Mouse (Mus musculus) kidney, embryonic 15.5 days (tissue): ENCODE measurements around the gene Babam2. TPM values are rescaled to one million over a fixed set of nuclear protein-coding genes. Genes with fewer than 3 reads are reported as not detected.
"Not testable (repeated sequence)": the region's sequence is repeated elsewhere in the genome, so short reads cannot be mapped to it uniquely, and the experiment has no call there.

Experiments
- ATAC-seq: fragments of 200-750 bp; cut with Nextera tagmentation; replicated peaks from 2 replicates; pipeline ENCODE4 v1.8.0; 2017; ENCODE audit warnings: moderate TSS enrichment; ENCODE audit not compliant: low FRiP score
- H3K27ac ChIP-seq: fragments of 300-500 bp; sonication (generic); 2 replicates; pipeline ENCODE4 v1.5.1; 2015; ENCODE audit warnings: mild to moderate bottlenecking, inconsistent platforms
- H3K27me3 ChIP-seq: fragments of 300-500 bp; sonication (generic); 2 replicates; pipeline ENCODE4 v1.6.1; 2015; ENCODE audit warnings: inconsistent platforms
- H3K36me3 ChIP-seq: fragments of 300-500 bp; sonication (generic); 2 replicates; pipeline ENCODE4 v1.6.1; 2015; ENCODE audit warnings: inconsistent platforms
- H3K4me1 ChIP-seq: fragments of 300-500 bp; sonication (generic); 2 replicates; pipeline ENCODE4 v1.6.1; 2015; ENCODE audit warnings: inconsistent platforms
- H3K4me2 ChIP-seq: fragments of 300-500 bp; sonication (generic); 2 replicates; pipeline ENCODE4 v1.6.1; 2015; ENCODE audit warnings: moderate library complexity, mild to moderate bottlenecking, inconsistent platforms
- H3K4me3 ChIP-seq: fragments of 300-500 bp; sonication (generic); replicated peaks from 2 replicates; pipeline ENCODE4 v1.5.1; 2015; ENCODE audit warnings: mild to moderate bottlenecking, inconsistent platforms
- H3K9ac ChIP-seq: fragments of 300-500 bp; sonication (generic); 2 replicates; pipeline ENCODE4 v1.6.1; 2015; ENCODE audit warnings: mild to moderate bottlenecking, inconsistent platforms
- H3K9me3 ChIP-seq: fragments of 300-500 bp; sonication (generic); replicated peaks from 2 replicates; pipeline ENCODE4 v1.6.1; 2016; ENCODE audit warnings: inconsistent platforms
- WGBS: fragments of 180-500 bp; shearing (Covaris S2); methylation state at CpG from one replicate; pipeline ENCODE4 v1.1.7; 2015; ENCODE audit warnings: mixed read lengths; 5-methylcytosine and 5-hydroxymethylcytosine counted together
- polyA plus RNA-seq: library from polyadenylated mRNA; unstranded; fragments of >200 nt; fragmentation: Nextera tagmentation; extraction: Ambion mirVana; gene quantifications from 2 replicates; pipeline ENCODE4 v1.2.1, GENCODE M21; 2015

Gene Babam2
- polyA plus RNA-seq, 1 experiment from 2014 or later, result 83.2 TPM

DNA sequence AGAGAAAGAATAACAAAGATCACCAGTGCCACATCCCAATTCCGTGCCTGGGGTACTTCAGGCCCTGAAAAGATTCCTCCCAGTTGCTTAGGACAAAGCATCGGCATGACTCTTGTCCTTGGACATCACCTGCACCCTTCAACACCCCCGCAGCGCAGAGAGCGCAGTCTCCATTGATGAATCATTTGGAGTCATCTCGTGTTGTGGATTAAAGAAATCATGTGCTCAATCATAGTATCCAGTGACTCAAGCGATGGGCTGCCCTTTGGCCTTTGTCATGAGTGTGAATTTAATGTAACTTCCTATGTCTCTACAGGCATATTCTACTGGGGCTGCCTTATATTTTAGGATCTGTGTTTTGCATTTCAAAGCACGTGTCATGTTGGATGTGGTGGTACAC, 265.9 kb downstream of the Babam2 start:
- Histone ChIP-seq H3K4me2 (no peak overlapping the region), H3K27me3 (no peaks in the 10 kb centered on the region), H3K27ac (no peak overlapping the region), H3K9ac (no peak overlapping the region), H3K9me3 (no peaks in the 10 kb centered on the region), H3K4me1 (0 out of 2 replicates have a peak, but pooled peaks cover 3% of the 10 kb centered on the region), H3K4me3 (no peak overlapping the region), H3K36me3 (no peaks in the 10 kb centered on the region)
- ATAC-seq, result no peak
- 86% methylated on average over 8 of the region's 8 CpGs for WGBS

DNA sequence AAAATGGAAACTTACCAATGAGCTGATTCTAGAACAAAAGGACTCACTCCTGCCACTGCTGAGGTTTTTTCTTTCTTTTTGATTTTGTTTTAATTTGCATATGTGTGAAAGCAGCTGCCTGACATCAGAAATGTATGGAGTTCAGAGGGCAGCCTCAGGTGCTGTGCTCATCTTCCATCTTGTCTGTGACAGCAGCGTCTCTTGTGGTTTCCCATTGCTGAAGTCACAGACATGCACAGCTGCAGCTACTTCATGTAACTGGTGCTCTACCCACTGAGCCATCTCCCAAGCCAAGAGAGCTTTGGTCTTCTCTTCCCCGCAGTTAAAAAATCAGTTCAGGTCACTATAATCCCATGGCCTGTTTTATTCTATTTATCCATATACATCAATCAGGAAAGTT, 266.4 kb downstream of the Babam2 start:
- H3K9ac ChIP-seq, result no peak overlapping the region
- H3K4me1 ChIP-seq, result 0 out of 2 replicates have a peak, but pooled peaks cover 3% of the 10 kb centered on the region
- H3K9me3 ChIP-seq, result no peaks in the 10 kb centered on the region
- no peak overlapping the region for H3K27ac ChIP-seq
- H3K4me2 ChIP-seq, result no peak overlapping the region
- ATAC-seq, result no peak
- H3K36me3 ChIP-seq, result no peaks in the 10 kb centered on the region
- H3K4me3 ChIP-seq, result no peak overlapping the region
- no peaks in the 10 kb centered on the region for H3K27me3 ChIP-seq
- 96% methylated on average over 2 of the region's 2 CpGs for WGBS

GRCm38 (mm10) chr5:31966741-31967140, 269.3 kb downstream of the Babam2 start:
- H3K4me3 ChIP-seq, result no peak overlapping the region
- no peak overlapping the region for H3K4me2 ChIP-seq
- 80% methylated on average over 5 of the region's 5 CpGs for WGBS
- H3K36me3 ChIP-seq, result no peaks in the 10 kb centered on the region
- H3K4me1 ChIP-seq, result 0 out of 2 replicates have a peak, but pooled peaks cover 3% of the 10 kb centered on the region
- ATAC-seq, result no peak
- H3K27ac ChIP-seq, result no peak overlapping the region
- H3K9me3 ChIP-seq, result no peaks in the 10 kb centered on the region
- H3K9ac ChIP-seq, result no peak overlapping the region
- H3K27me3 ChIP-seq, result no peaks in the 10 kb centered on the region

- H3K9me3 ChIP-seq, result no peaks in the 10 kb centered on the region
- no peak overlapping the region for H3K27ac ChIP-seq
- 0 out of 2 replicates have a peak, but pooled peaks cover 3% of the 10 kb centered on the region for H3K4me1 ChIP-seq
- no peak for ATAC-seq
- no peaks in the 10 kb centered on the region for H3K27me3 ChIP-seq
- H3K36me3 ChIP-seq, result no peaks in the 10 kb centered on the region
- no peak overlapping the region for H3K4me2 ChIP-seq
- H3K9ac ChIP-seq, result no peak overlapping the region
- WGBS, result 85% methylated on average over 4 of the region's 4 CpGs
- no peak overlapping the region for H3K4me3 ChIP-seq
Measured at GRCm38 (mm10) chr5:31967526-31967925, 270.0 kb downstream of the Babam2 start.

- ATAC-seq, result 0 out of 2 replicates have a peak, but pooled peaks have one; percentile 18
- 67% methylated on average over 6 of the region's 6 CpGs for WGBS
- Histone ChIP-seq H3K27ac (no peak overlapping the region), H3K4me3 (no peak overlapping the region), H3K9me3 (no peaks in the 10 kb centered on the region), H3K36me3 (no peaks in the 10 kb centered on the region), H3K4me1 (0 out of 2 replicates have a peak, but pooled peaks cover 3% of the 10 kb centered on the region), H3K4me2 (no peak overlapping the region), H3K27me3 (no peaks in the 10 kb centered on the region), H3K9ac (no peak overlapping the region)
Measured at GRCm38 (mm10) chr5:31968046-31968506, 270.6 kb downstream of the Babam2 start.

GRCm38 (mm10) chr5:31972416-31972815, 274.9 kb downstream of the Babam2 start:
- H3K4me1 ChIP-seq, H3K27me3 ChIP-seq, H3K9me3 ChIP-seq, ATAC-seq, H3K27ac ChIP-seq, H3K4me2 ChIP-seq, H3K9ac ChIP-seq, H3K4me3 ChIP-seq, H3K36me3 ChIP-seq: not testable (repeated sequence)
- WGBS, result 85% methylated on average over 1 of the region's 1 CpGs

DNA sequence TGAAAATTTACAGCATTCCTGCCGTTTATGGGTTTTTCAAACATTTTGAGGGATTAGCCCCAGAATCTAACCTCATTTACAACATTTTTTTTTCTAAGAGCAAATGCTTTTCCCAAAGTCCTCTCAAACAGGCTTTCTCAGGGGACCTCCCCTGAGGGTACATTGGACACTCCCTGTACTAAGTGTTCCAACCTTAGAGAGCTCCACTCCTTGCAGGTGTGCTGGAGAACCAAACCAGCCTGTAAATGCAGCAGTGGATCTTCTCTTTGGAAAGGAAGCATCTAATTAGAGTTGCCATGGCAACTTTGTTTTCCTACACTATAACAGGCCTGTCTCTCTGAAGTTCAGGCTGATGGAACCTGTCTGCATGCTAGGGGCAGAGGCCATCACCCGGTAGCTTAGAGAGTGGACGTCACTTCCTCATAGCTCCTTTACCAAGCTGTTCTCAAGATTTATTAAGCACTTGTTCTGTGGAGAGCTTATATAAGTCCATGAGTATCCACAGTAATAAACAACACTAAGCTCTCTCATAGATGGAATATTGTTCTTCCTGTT, 277.2 kb downstream of the Babam2 start:
- no peak for ATAC-seq
- Histone ChIP-seq H3K27ac (no peak overlapping the region), H3K9ac (no peak overlapping the region), H3K9me3 (no peaks in the 10 kb centered on the region), H3K4me1 (peaks cover 4% of the 10 kb centered on the region), H3K4me3 (no peak overlapping the region), H3K27me3 (no peaks in the 10 kb centered on the region), H3K4me2 (no peak overlapping the region), H3K36me3 (no peaks in the 10 kb centered on the region)
- 32% methylated on average over 3 of the region's 3 CpGs for WGBS

DNA sequence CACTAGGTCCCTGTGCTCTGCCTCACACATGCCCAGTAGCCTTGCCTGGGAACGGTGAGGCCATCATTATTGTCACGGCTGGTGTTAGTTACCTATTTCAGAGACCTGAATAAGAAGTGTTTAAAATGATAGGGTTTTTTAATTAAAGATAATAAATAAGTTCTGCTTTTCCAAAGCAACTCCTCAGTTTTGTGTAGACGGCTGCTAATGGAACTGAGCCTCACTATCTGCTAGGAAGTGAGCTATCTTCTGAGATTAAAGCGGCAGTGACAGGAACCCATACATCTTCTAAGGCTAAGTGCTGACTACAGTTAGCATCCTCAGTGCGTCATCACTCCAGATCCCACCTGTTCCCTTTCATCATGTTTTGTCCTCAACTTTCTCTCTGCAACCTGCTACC, 284.6 kb downstream of the Babam2 start:
- 82% methylated on average over 5 of the region's 5 CpGs for WGBS
- no peak overlapping the region for H3K27ac ChIP-seq
- no peak for ATAC-seq
- H3K4me2 ChIP-seq, result no peak overlapping the region
- no peak overlapping the region for H3K4me3 ChIP-seq
- H3K9me3 ChIP-seq, result no peaks in the 10 kb centered on the region
- H3K9ac ChIP-seq, result no peak overlapping the region
- H3K27me3 ChIP-seq, result no peaks in the 10 kb centered on the region
- H3K4me1 ChIP-seq, result no peaks in the 10 kb centered on the region
- H3K36me3 ChIP-seq, result no peaks in the 10 kb centered on the region

GRCm38 (mm10) chr5:31983161-31983560, 285.7 kb downstream of the Babam2 start:
- H3K4me3 ChIP-seq, result no peak overlapping the region
- no peaks in the 10 kb centered on the region for H3K27me3 ChIP-seq
- H3K9ac ChIP-seq, result no peak overlapping the region
- H3K9me3 ChIP-seq, result no peaks in the 10 kb centered on the region
- peaks cover 4% of the 10 kb centered on the region; the same call in 1 of the 2 replicates for H3K4me1 ChIP-seq
- no peak for ATAC-seq
- 69% methylated on average over 7 of the region's 7 CpGs for WGBS
- no peak overlapping the region for H3K4me2 ChIP-seq
- no peak overlapping the region for H3K27ac ChIP-seq
- H3K36me3 ChIP-seq, result no peaks in the 10 kb centered on the region

DNA sequence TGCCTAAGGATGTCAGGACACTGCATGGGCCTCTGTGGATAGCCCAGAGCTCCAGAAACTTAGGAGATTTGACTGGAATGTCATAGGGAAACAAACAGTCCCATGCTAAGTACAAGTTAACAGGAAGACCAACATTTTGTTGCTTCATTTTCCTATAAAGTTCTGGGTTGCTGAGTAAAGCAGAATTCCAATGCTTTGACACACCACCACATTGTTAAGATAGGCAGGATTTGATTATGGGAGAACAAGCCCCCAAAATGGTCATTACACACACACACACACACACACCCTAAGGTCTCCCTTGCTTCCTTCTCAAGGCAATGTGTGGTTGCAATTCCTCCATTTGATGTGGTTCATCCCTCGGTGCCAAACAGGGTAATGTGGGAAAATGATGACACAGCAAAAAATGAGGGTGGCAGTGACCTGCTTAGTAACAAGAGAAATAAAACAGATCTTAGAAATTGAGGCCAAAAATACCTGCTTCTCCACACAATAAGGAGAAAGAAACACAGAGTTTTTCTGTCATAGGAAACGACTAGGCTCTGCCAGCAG, 286.4 kb downstream of the Babam2 start:
- Histone ChIP-seq H3K4me3 (no peak overlapping the region), H3K9ac (no peak overlapping the region), H3K27ac (no peak overlapping the region), H3K36me3 (no peaks in the 10 kb centered on the region), H3K4me1 (peaks cover 4% of the 10 kb centered on the region; the same call in 1 of the 2 replicates), H3K9me3 (no peaks in the 10 kb centered on the region), H3K27me3 (no peaks in the 10 kb centered on the region), H3K4me2 (no peak overlapping the region)
- ATAC-seq, result no peak
- WGBS, result 88% methylated on average over 2 of the region's 2 CpGs

DNA sequence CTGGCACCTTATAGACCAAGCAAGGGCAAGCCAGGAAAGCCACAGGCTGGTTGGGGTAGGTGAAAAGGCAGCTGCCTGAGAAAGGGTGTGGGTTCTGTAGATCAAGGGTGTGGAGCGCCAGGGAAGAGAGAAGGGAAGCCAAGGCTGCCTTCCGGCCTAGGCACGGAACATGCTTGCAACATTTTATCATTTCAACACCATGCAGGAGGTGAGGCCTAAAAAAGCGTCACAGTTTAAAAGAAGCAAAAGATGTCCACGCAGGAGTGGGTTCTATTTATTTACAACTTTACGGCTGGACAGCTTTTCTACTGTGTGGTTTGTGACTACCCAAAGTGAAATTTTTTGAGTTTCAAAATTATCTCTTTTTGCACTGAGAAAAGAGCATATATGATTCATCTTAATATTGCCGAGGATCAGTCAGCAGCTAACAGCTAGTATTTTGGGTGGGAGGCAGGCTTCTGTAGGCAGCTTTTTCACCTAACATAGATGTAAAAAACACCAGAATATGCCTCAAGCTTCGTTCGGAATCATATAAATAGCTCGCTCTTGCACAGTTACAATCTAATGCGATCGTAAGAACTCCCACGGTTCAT, 287.0 kb downstream of the Babam2 start:
- Histone ChIP-seq H3K9me3 (no peaks in the 10 kb centered on the region), H3K4me2 (no peak overlapping the region), H3K27ac (no peak overlapping the region), H3K4me3 (no peak overlapping the region), H3K9ac (no peak overlapping the region), H3K36me3 (no peaks in the 10 kb centered on the region), H3K27me3 (no peaks in the 10 kb centered on the region), H3K4me1 (peaks cover 4% of the 10 kb centered on the region; the same call in 1 of the 2 replicates)
- ATAC-seq, result no peak
- WGBS, result 83% methylated on average over 13 of the region's 13 CpGs

GRCm38 (mm10) chr5:31985021-31985420, 287.5 kb downstream of the Babam2 start:
- Histone ChIP-seq H3K9ac (no peak overlapping the region), H3K27ac (no peak overlapping the region), H3K36me3 (no peaks in the 10 kb centered on the region), H3K27me3 (no peaks in the 10 kb centered on the region), H3K4me1 (peaks cover 4% of the 10 kb centered on the region; the same call in 1 of the 2 replicates), H3K4me2 (no peak overlapping the region), H3K4me3 (no peak overlapping the region), H3K9me3 (no peaks in the 10 kb centered on the region)
- ATAC-seq, result no peak
- 86% methylated on average over 2 of the region's 2 CpGs for WGBS
